Mouse (Mus musculus): ENCODE results near the gene Nr1h4. TPM values are rescaled to one million over a fixed set of nuclear protein-coding genes. Genes with fewer than 3 reads are reported as not detected.

Nr1h4 gene
- polyA plus RNA-seq, 1 experiment from 2014 or later: not detected

- Histone ChIP-seq H3K9ac (ENCODE audit: low read depth, low read length) (no peak overlapping the region), H3K4me1 (ENCODE audit: control insufficient read depth, insufficient read depth, low read length) (no peaks in the 10 kb centered on the region), H3K4me3 (ENCODE audit: low read depth, low read length) (no peak overlapping the region), H3K27me3 (replicated peaks; ENCODE audit: control insufficient read depth, insufficient read depth, low read length) (no peaks in the 10 kb centered on the region), H3K9me3 (ENCODE audit: control insufficient read depth, low read length) (no peaks in the 10 kb centered on the region), H3K27ac (replicated peaks; ENCODE audit: low read depth, low read length) (no peak overlapping the region), H3K4me2 (ENCODE audit: low read depth, low read length) (no peak overlapping the region), H3K36me3 (ENCODE audit: control insufficient read depth, insufficient read depth, low read length) (no peaks in the 10 kb centered on the region)
- ATAC-seq (ENCODE audit: low read depth): peak; percentile 55; the same call in 1 of the 2 replicates
- WGBS: 65% methylated on average over 10 of the region's 10 CpGs
- DNase-seq (ENCODE audit: low spot score): peak; percentile 31
These were observed 51.2 kb downstream of the Nr1h4 start for GRCm38 (mm10) chr10:89482142-89482681.

GRCm38 (mm10) chr10:89481638-89482037, 51.7 kb downstream of the Nr1h4 start:
- H3K36me3 ChIP-seq (ENCODE audit: control insufficient read depth, insufficient read depth, low read length): no peaks in the 10 kb centered on the region
- no peak overlapping the region for H3K4me2 ChIP-seq (ENCODE audit: low read depth, low read length)
- H3K27me3 ChIP-seq (replicated peaks; ENCODE audit: control insufficient read depth, insufficient read depth, low read length): no peaks in the 10 kb centered on the region
- WGBS: 43% methylated on average over 7 of the region's 7 CpGs
- no peaks in the 10 kb centered on the region for H3K4me1 ChIP-seq (ENCODE audit: control insufficient read depth, insufficient read depth, low read length)
- H3K4me3 ChIP-seq (ENCODE audit: low read depth, low read length): no peak overlapping the region
- no peaks in the 10 kb centered on the region for H3K9me3 ChIP-seq (ENCODE audit: control insufficient read depth, low read length)
- no peak for ATAC-seq (ENCODE audit: low read depth)
- H3K27ac ChIP-seq (replicated peaks; ENCODE audit: low read depth, low read length): no peak overlapping the region
- no peak for DNase-seq (ENCODE audit: low spot score)
- H3K9ac ChIP-seq (ENCODE audit: low read depth, low read length): no peak overlapping the region

GRCm38 (mm10) chr10:89478766-89479165, 54.6 kb downstream of the Nr1h4 start:
- Histone ChIP-seq H3K27ac (replicated peaks; ENCODE audit: low read depth, low read length) (no peak overlapping the region), H3K9ac (ENCODE audit: low read depth, low read length) (no peak overlapping the region), H3K27me3 (replicated peaks; ENCODE audit: control insufficient read depth, insufficient read depth, low read length) (no peaks in the 10 kb centered on the region), H3K9me3 (ENCODE audit: control insufficient read depth, low read length) (no peaks in the 10 kb centered on the region), H3K4me2 (ENCODE audit: low read depth, low read length) (no peak overlapping the region), H3K36me3 (ENCODE audit: control insufficient read depth, insufficient read depth, low read length) (no peaks in the 10 kb centered on the region), H3K4me3 (ENCODE audit: low read depth, low read length) (no peak overlapping the region), H3K4me1 (ENCODE audit: control insufficient read depth, insufficient read depth, low read length) (no peaks in the 10 kb centered on the region)
- DNase-seq (ENCODE audit: low spot score) (no peak), ATAC-seq (ENCODE audit: low read depth) (no peak)
- 82% methylated on average over 8 of the region's 8 CpGs for WGBS

GRCm38 (mm10) chr10:89470596-89471353, 62.6 kb downstream of the Nr1h4 start:
- no peak for DNase-seq (ENCODE audit: low spot score)
- H3K4me3 ChIP-seq (ENCODE audit: low read depth, low read length): no peak overlapping the region
- no peak overlapping the region for H3K9ac ChIP-seq (ENCODE audit: low read depth, low read length)
- H3K36me3 ChIP-seq (ENCODE audit: control insufficient read depth, insufficient read depth, low read length): no peaks in the 10 kb centered on the region
- 78% methylated on average over 7 of the region's 7 CpGs for WGBS
- no peak overlapping the region for H3K27ac ChIP-seq (replicated peaks; ENCODE audit: low read depth, low read length)
- H3K9me3 ChIP-seq (ENCODE audit: control insufficient read depth, low read length): peaks cover 8% of the 10 kb centered on the region; the same call in 1 of the 2 replicates
- H3K4me2 ChIP-seq (ENCODE audit: low read depth, low read length): no peak overlapping the region
- ATAC-seq (ENCODE audit: low read depth): no peak
- H3K4me1 ChIP-seq (ENCODE audit: control insufficient read depth, insufficient read depth, low read length): no peaks in the 10 kb centered on the region
- no peaks in the 10 kb centered on the region for H3K27me3 ChIP-seq (replicated peaks; ENCODE audit: control insufficient read depth, insufficient read depth, low read length)

GRCm38 (mm10) chr10:89464760-89465405, 68.5 kb downstream of the Nr1h4 start:
- no peak for ATAC-seq (ENCODE audit: low read depth)
- H3K36me3 ChIP-seq (ENCODE audit: control insufficient read depth, insufficient read depth, low read length): no peaks in the 10 kb centered on the region
- no peak overlapping the region for H3K9ac ChIP-seq (ENCODE audit: low read depth, low read length)
- peaks cover under 1% of the 10 kb centered on the region; the same call in 1 of the 2 replicates for H3K9me3 ChIP-seq (ENCODE audit: control insufficient read depth, low read length)
- no peaks in the 10 kb centered on the region for H3K4me1 ChIP-seq (ENCODE audit: control insufficient read depth, insufficient read depth, low read length)
- H3K4me3 ChIP-seq (ENCODE audit: low read depth, low read length): no peak overlapping the region
- H3K27me3 ChIP-seq (replicated peaks; ENCODE audit: control insufficient read depth, insufficient read depth, low read length): no peaks in the 10 kb centered on the region
- DNase-seq (ENCODE audit: low spot score): no peak
- 81% methylated on average over 4 of the region's 4 CpGs for WGBS
- H3K27ac ChIP-seq (replicated peaks; ENCODE audit: low read depth, low read length): no peak overlapping the region
- no peak overlapping the region for H3K4me2 ChIP-seq (ENCODE audit: low read depth, low read length)

GRCm38 (mm10) chr10:89462890-89463289, 70.5 kb downstream of the Nr1h4 start:
- H3K4me2 ChIP-seq (ENCODE audit: low read depth, low read length): no peak overlapping the region
- H3K4me1 ChIP-seq (ENCODE audit: control insufficient read depth, insufficient read depth, low read length): no peaks in the 10 kb centered on the region
- no peaks in the 10 kb centered on the region for H3K27me3 ChIP-seq (replicated peaks; ENCODE audit: control insufficient read depth, insufficient read depth, low read length)
- H3K4me3 ChIP-seq (ENCODE audit: low read depth, low read length): no peak overlapping the region
- 82% methylated on average over 11 of the region's 11 CpGs for WGBS
- no peak for DNase-seq (ENCODE audit: low spot score)
- no peaks in the 10 kb centered on the region for H3K36me3 ChIP-seq (ENCODE audit: control insufficient read depth, insufficient read depth, low read length)
- ATAC-seq (ENCODE audit: low read depth): no peak
- no peak overlapping the region for H3K27ac ChIP-seq (replicated peaks; ENCODE audit: low read depth, low read length)
- no peaks in the 10 kb centered on the region for H3K9me3 ChIP-seq (ENCODE audit: control insufficient read depth, low read length)
- no peak overlapping the region for H3K9ac ChIP-seq (ENCODE audit: low read depth, low read length)

- no peak overlapping the region for H3K4me3 ChIP-seq (ENCODE audit: low read depth, low read length)
- WGBS: 23% methylated on average over 14 of the region's 14 CpGs
These were observed 71.4 kb downstream of the Nr1h4 start for GRCm38 (mm10) chr10:89461856-89462507.

GRCm38 (mm10) chr10:89460972-89461371, 72.4 kb downstream of the Nr1h4 start:
- Histone ChIP-seq H3K36me3 (ENCODE audit: control insufficient read depth, insufficient read depth, low read length) (no peaks in the 10 kb centered on the region), H3K9me3 (ENCODE audit: control insufficient read depth, low read length) (no peaks in the 10 kb centered on the region), H3K27ac (replicated peaks; ENCODE audit: low read depth, low read length) (no peak overlapping the region), H3K27me3 (replicated peaks; ENCODE audit: control insufficient read depth, insufficient read depth, low read length) (no peaks in the 10 kb centered on the region), H3K4me2 (ENCODE audit: low read depth, low read length) (no peak overlapping the region), H3K4me1 (ENCODE audit: control insufficient read depth, insufficient read depth, low read length) (no peaks in the 10 kb centered on the region), H3K4me3 (ENCODE audit: low read depth, low read length) (no peak overlapping the region), H3K9ac (ENCODE audit: low read depth, low read length) (no peak overlapping the region)
- no peak for ATAC-seq (ENCODE audit: low read depth)
- DNase-seq (ENCODE audit: low spot score): no peak
- 87% methylated on average over 11 of the region's 11 CpGs for WGBS

More at GRCm38 (mm10) chr10:89461856-89462507, 71.4 kb downstream of the Nr1h4 start:
- H3K9ac ChIP-seq (ENCODE audit: low read depth, low read length): no peak overlapping the region
- H3K4me1 ChIP-seq (ENCODE audit: control insufficient read depth, insufficient read depth, low read length): no peaks in the 10 kb centered on the region
- H3K4me2 ChIP-seq (ENCODE audit: low read depth, low read length): peak overlapping the region; percentile 36
- no peak overlapping the region for H3K27ac ChIP-seq (replicated peaks; ENCODE audit: low read depth, low read length)
- ATAC-seq (ENCODE audit: low read depth) (peak; percentile 70), DNase-seq (ENCODE audit: low spot score) (peak; percentile 91)
- H3K27me3 ChIP-seq (replicated peaks; ENCODE audit: control insufficient read depth, insufficient read depth, low read length): no peaks in the 10 kb centered on the region
- no peaks in the 10 kb centered on the region for H3K9me3 ChIP-seq (ENCODE audit: control insufficient read depth, low read length)
- no peaks in the 10 kb centered on the region for H3K36me3 ChIP-seq (ENCODE audit: control insufficient read depth, insufficient read depth, low read length)

Data from embryonic facial prominence, embryonic 14.5 days (tissue).